Mouse (Mus musculus): ENCODE data around the gene Mroh3.

Gene Mroh3

DNA sequence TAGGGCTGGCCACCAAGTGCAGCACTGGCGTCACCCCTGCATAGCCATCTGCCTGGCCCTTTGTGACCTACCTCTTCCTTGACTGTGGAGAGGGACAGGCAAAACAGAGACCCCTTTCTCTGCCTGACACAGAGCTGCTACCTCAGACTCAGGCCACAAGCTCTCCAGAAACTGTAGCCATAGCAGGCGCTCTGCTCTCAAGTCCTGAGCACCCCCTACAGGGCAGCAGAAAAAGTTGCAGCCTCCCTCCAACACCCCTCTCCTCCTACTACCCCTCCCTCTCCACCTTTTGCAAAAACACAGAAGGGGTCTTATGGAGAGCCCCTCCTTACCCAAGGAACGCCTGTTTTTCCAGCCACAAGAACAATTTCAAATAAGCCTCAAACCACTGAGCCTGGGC lies at the start of gene Mroh3:
Mroh3 (minus strand) TSS at position 26 of the 400 bp plus-strand sequence.
- DNase-seq (ENCODE audit: low spot score in 2 of 2): no peak

DNA sequence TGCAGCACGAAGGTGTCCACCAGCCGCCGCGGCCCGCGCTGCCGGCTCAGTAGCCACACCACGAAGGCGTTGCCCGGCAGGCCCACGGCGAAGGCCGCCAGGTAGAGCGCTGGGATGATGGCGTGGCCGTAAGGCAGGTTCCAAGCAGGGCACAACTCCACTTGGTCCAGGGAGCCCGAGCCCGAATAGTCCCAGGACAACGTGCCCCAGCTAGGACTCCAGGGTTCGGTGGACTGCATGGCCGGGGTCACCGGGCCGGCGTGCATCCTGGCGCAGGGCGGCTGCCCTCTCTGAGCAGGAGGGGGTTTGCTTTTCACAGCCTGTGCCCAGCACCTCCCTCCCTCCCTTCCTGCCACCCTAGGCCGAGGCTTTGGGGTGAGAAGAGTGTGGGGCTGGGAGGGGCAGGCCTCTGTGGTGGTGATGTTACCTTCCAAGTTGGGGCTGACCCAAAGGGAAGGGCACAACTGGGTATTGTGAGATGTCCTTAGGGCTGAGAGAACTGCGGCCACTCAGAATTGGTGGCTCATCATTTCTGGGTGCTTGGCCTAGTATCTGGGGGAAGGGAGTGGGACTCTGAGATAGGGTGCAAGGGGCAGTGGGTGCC lies 48.1 kb upstream of the Mroh3 start, which contains the start of gene Gpr25:
Gpr25 (minus strand) TSS at position 239 of the 604 bp plus-strand sequence.
- DNase-seq (ENCODE audit: low spot score in 2 of 2): no peak

GRCm38 (mm10) chr1:136259893-136260634 lies 47.4 kb upstream of the Mroh3 start:
- peak; percentile 25 to 59 for DNase-seq (ENCODE audit: low spot score in 2 of 2)

DNA sequence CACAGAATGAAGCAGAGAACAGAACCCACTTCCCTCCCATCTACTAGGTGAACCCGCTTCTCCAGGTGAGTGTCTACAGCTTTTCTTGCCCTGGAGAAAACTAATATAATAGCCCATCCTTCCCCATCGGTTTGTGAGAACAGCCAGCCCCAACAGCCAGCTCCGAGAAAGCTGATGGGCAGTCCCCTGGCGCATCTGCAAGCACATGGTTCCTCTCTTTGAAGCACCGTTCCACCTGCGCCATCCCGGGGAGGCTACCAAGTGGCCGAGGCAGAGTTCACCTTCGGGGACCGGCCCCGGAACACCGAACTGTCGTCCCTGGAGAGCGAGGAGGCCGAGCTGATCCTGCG lies 46.9 kb upstream of the Mroh3 start:
- DNase-seq (ENCODE audit: low spot score in 2 of 2): no peak

- DNase-seq (ENCODE audit: low spot score in 2 of 2): no peak
Measured at GRCm38 (mm10) chr1:136258495-136258894, 45.9 kb upstream of the Mroh3 start.

DNA sequence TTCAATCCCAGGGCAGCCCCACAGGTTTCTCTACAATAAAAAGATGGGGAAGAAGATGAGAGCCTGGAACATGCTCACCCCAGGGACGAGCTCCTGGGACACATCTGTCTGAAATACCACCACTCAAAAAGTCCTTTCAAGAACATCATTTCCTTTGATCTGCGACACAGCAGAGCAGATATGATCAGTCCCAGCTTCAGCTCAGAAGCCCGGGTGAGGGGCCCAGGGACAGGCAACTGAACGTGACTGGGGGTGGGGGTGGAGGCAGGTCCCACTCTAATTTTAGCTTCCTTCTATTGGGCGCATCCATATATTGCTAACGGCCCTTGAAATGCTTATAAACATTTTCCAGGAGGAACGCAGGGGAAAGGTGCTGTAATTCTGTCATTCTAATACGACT lies 43.0 kb upstream of the Mroh3 start:
- no peak for DNase-seq (ENCODE audit: low spot score in 2 of 2)

- DNase-seq (ENCODE audit: low spot score in 2 of 2): no peak
Measured at GRCm38 (mm10) chr1:136255174-136255573, 42.5 kb upstream of the Mroh3 start.

DNA sequence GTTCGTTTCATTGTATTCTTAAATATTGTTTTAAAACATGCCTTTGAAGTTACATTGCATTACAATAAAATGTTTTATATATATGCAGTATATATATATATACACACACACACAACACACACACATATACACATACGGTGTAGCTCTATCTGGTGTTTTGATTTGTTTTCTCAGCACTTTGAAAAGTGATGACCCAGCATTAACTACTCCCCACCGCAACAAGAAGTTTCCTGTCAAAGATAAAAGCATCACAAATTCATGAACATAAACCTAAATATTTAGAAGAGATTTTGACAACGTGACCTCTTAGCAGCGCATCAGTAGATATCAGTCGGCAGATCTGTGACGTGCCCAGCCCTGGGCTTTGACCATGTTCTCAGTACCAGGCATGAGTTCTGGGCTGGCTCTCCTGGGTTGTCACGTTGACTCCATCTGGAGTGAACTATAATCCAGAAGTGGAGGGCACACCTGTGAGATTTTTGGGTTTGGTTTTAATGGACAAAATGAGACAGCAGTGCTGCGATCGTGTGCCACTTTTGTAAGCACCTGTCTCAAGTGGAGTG lies 42.0 kb upstream of the Mroh3 start:
- no peak for DNase-seq (ENCODE audit: low spot score in 2 of 2)

GRCm38 (mm10) chr1:136253472-136253871 lies 40.8 kb upstream of the Mroh3 start:
- no peak for DNase-seq (ENCODE audit: low spot score in 2 of 2)

DNA sequence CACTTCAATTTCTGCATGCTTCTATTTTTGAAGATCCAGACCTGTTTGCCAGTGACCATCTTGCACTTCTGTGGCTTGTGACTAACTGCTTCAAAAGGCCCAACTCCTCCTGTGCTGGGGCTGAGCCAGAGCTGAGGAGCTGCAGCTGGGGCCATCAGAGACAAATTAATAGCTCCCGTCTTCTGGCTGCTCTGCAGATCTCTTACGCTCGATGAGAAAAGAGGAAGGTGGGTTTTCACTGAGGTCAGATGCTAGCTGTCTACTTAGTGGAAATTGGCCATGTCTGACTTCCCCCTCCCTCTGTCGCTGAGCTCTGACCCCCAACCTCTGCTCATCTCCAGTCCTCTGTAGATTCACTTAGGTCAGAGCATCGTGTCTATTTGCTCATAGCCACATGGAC lies 37.0 kb upstream of the Mroh3 start:
- no peak for DNase-seq (ENCODE audit: low spot score in 2 of 2)

- no peak for DNase-seq (ENCODE audit: low spot score in 2 of 2)
Measured at GRCm38 (mm10) chr1:136247393-136247792, 34.8 kb upstream of the Mroh3 start.

DNA sequence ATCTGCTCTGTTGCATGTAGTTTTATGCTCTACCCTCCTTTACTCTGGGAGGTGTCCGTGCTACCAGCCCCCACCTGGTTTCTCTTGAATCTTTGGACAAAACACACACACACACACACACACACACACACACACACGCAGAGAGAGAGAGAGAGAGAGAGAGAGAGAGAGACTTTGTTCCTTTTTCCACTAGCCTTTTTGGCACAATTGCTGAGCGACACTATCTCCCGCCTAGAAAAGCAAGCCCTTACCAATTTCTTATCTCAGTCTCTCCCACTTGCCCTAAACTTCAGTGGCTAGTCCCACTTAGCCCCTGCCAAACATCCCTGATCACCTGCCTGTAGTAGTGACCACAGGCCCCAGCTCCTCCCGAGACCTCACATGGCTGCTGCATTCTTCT lies 31.8 kb upstream of the Mroh3 start:
- DNase-seq (ENCODE audit: low spot score in 2 of 2): no peak

GRCm38 (mm10) chr1:136241801-136242200 lies 29.2 kb upstream of the Mroh3 start:
- DNase-seq (ENCODE audit: low spot score in 2 of 2): no peak

- DNase-seq (ENCODE audit: low spot score in 2 of 2): no peak
Measured at GRCm38 (mm10) chr1:136238495-136238894, 25.9 kb upstream of the Mroh3 start.

GRCm38 (mm10) chr1:136234595-136235092 lies 22.0 kb upstream of the Mroh3 start:
- no peak for DNase-seq (ENCODE audit: low spot score in 2 of 2)

- peak in 1 of 2 experiments; percentile 43 for DNase-seq (ENCODE audit: low spot score in 2 of 2)
Measured at GRCm38 (mm10) chr1:136233892-136234594, 21.4 kb upstream of the Mroh3 start, which contains the start of gene Inava. TSS of gene Inava (minus strand) at chr1:136234264.

- DNase-seq (ENCODE audit: low spot score in 2 of 2): no peak
Measured at GRCm38 (mm10) chr1:136232986-136233790, 20.6 kb upstream of the Mroh3 start.

DNA sequence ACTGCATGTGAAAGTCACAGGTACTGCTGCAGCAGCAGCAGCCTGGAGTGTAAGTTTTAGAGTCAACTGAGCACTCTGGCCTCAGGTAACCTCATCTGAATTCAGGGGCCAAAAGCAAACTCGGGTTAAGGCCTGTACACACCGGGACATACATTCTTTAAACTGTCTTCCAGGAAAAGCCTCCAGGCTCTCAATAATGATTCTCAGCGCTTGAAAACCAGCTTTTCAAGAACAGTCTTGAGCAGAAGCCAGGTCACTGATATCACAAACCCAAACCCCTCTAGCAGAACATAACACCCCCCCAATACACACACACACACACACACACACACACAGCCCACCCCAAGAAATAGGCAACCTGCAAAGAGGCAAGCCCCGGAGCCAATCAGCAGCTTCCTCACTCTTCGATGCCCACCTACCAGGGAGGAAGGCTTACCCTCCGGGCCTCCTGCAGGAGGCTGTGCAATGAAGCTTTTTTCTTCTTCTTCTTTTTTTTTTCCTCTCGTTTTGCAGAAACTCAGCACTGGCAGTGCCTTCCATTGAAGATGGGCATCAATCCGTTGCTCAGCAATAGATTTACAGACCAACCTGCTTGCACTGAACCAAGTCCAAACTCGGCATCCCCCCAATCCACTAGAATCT lies 19.8 kb upstream of the Mroh3 start:
- DNase-seq (ENCODE audit: low spot score in 2 of 2): no peak

- DNase-seq (ENCODE audit: low spot score in 2 of 2): no peak
Measured at GRCm38 (mm10) chr1:136231596-136231995, 19.0 kb upstream of the Mroh3 start.

DNA sequence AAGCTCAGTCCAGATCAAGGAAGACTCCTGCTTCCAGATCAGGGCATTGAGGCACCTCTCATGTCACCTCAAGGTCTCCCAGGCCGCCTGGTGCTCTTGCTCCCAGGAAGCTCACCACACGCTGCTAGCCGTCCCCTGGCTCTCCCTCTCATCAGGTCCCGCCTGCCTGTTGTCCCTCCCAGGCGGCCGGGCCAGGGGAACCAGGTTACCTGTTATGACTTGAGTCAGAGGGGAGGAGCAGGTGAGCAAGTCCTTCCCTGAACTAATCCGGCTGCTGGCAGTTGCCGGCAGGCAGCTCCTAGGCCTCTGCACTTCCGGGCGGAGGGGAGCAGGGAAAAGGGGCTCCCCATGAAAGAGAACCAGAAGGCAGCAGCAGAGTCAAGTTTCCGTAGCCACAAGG lies 17.6 kb upstream of the Mroh3 start:
- no peak for DNase-seq (ENCODE audit: low spot score in 2 of 2)

- no peak for DNase-seq (ENCODE audit: low spot score in 2 of 2)
Measured at GRCm38 (mm10) chr1:136229040-136229373, 16.4 kb upstream of the Mroh3 start.

Data from frontal cortex, postnatal 10 days (tissue).